ENCODE assay signal across 8 mouse cellular contexts in genomic region chr12:73287609-73288008, GRCm38 (mm10). TPM values are rescaled to one million over a fixed set of nuclear protein-coding genes. Genes with fewer than 3 reads are reported as not detected.
DNase-seq lines count a peak whose midpoint lies in the region; ATAC-seq and TF ChIP-seq lines count a peak whose summit lies in the region.

No protein-coding gene starts in this region.

- in situ Hi-C loops in CH12.LX (cut with MboI; ENCODE audit: low pct_ligation_motif_present, low pct_unique_long_range_greater_than_20kb, low sequenced_read_pairs) = no loop called here

- peak overlapping the region; percentile 30 for H3K9ac ChIP-seq in CH12.LX (ENCODE audit: insufficient read depth, low read depth)
- H3K9ac ChIP-seq in heart, embryonic 14.5 days (ENCODE audit: low read length) = peak overlapping the region; percentile 86
- H3K9ac ChIP-seq in midbrain, embryonic 11.5 days (ENCODE audit: low read length) = peak overlapping the region; percentile 85; the same call in 1 of the 2 replicates

- peaks cover 10 to 53% of the 10 kb centered on the region in 2 experiments for H3K36me3 ChIP-seq in CH12.LX (replicated peaks in 1 of 2; ENCODE audit: control insufficient read depth in 1 of 2, insufficient read depth in 1 of 2, low read length in 1 of 2)
- H3K36me3 ChIP-seq in heart, embryonic 14.5 days (ENCODE audit: control insufficient read depth, insufficient read depth, low read length) = peaks cover 19% of the 10 kb centered on the region
- H3K36me3 ChIP-seq in midbrain, embryonic 11.5 days (ENCODE audit: control insufficient read depth, insufficient read depth, low read length) = no peaks in the 10 kb centered on the region

- H3K4me2 ChIP-seq in CH12.LX (ENCODE audit: insufficient read depth, low read depth, poor library complexity, severe bottlenecking) = peak overlapping the region; percentile 85
- H3K4me2 ChIP-seq in heart, embryonic 14.5 days (ENCODE audit: low read length) = peak overlapping the region; percentile 84
- peak overlapping the region; percentile 72; the same call in 1 of the 2 replicates for H3K4me2 ChIP-seq in midbrain, embryonic 11.5 days

- H3K9me3 ChIP-seq in CH12.LX (replicated peaks; ENCODE audit: low read length) = no peaks in the 10 kb centered on the region
- H3K9me3 ChIP-seq in heart, embryonic 14.5 days (ENCODE audit: control insufficient read depth, low read length) = no peaks in the 10 kb centered on the region
- H3K9me3 ChIP-seq in midbrain, embryonic 11.5 days (ENCODE audit: control insufficient read depth, low read length) = no peaks in the 10 kb centered on the region

- H3K4me1 ChIP-seq in CH12.LX (ENCODE audit: control insufficient read depth in 1 of 2, insufficient read depth in 2 of 2) = peaks cover 4 to 42% of the 10 kb centered on the region in 2 experiments
- H3K4me1 ChIP-seq in heart, embryonic 14.5 days (ENCODE audit: control insufficient read depth in 2 of 2, insufficient read depth in 2 of 2, low read length in 2 of 2) = peaks cover 2 to 25% of the 10 kb centered on the region in 2 experiments; a peak in 3 of 4 replicates
- peaks cover 4% of the 10 kb centered on the region; the same call in 1 of the 2 replicates for H3K4me1 ChIP-seq in midbrain, embryonic 11.5 days (ENCODE audit: control insufficient read depth, insufficient read depth, low read length)

- no peak overlapping the region for H3K27ac ChIP-seq in CH12.LX (ENCODE audit: insufficient read depth, low read depth)
- H3K27ac ChIP-seq in heart, embryonic 14.5 days (replicated peaks in 1 of 2; ENCODE audit: control insufficient read depth in 1 of 2, insufficient read depth in 1 of 2, low read depth in 2 of 2, low read length in 2 of 2) = 0 out of 4 replicates have a peak overlapping the region, but pooled peaks of 1 of the 2 experiments have one; percentile 73
- H3K27ac ChIP-seq in midbrain, embryonic 11.5 days (ENCODE audit: low read depth, low read length) = no peak overlapping the region

- WGBS in heart, embryonic 14.5 days = 52% methylated on average over 8 of the region's 8 CpGs
- 76% methylated on average over 8 of the region's 8 CpGs for WGBS in midbrain, embryonic 11.5 days

- no peak for TF ChIP-seq CTCF in CH12.LX (conservative IDR thresholded peaks at IDR 0.05 in 1 of 2, IDR thresholded peaks at IDR 0.05 in 1 of 2; ENCODE audit: low read depth in 2 of 2, low read length in 2 of 2)

- H3K27me3 ChIP-seq in CH12.LX (replicated peaks) = no peaks in the 10 kb centered on the region
- H3K27me3 ChIP-seq in heart, embryonic 14.5 days (ENCODE audit: control insufficient read depth, insufficient read depth, low read length) = no peaks in the 10 kb centered on the region
- no peaks in the 10 kb centered on the region for H3K27me3 ChIP-seq in midbrain, embryonic 11.5 days (ENCODE audit: control insufficient read depth, insufficient read depth, low read length)

- no peak for DNase-seq in CH12.LX (ENCODE audit: extremely low read depth)
- DNase-seq in brain, adult 2 months (ENCODE audit: low read depth, low spot score) = peak; percentile 18
- DNase-seq in kidney, postnatal 10 days = peak; percentile 58
- DNase-seq in midbrain, embryonic 11.5 days (ENCODE audit: low spot score, missing footprints) = no peak
- DNase-seq in left cerebral cortex, adult 9 months (ENCODE audit: low spot score in 2 of 2) = no peak
- DNase-seq in T-cell, adult 2 months (ENCODE audit: low spot score) = no peak
- DNase-seq in spleen, postnatal 10 days (ENCODE audit: low spot score in 2 of 2) = no peak

- dilution Hi-C loops in CH12.LX (cut with MboI; ENCODE audit: extremely low pct_ligation_motif_present, extremely low pct_unique_long_range_greater_than_20kb, low sequenced_read_pairs) = no loop called here

- ATAC-seq in heart, embryonic 14.5 days (ENCODE audit: insufficient number of reproducible peaks, insufficient read depth, low FRiP score, low read depth) = no peak
- no peak for ATAC-seq in midbrain, embryonic 11.5 days (ENCODE audit: low FRiP score)

- no peak for TF ChIP-seq RAD21 in CH12.LX (IDR thresholded peaks at IDR 0.05; ENCODE audit: low read depth, low read length)

- H3K79me2 ChIP-seq in CH12.LX (replicated peaks; ENCODE audit: control insufficient read depth, extremely low read depth, insufficient read depth, poor library complexity, severe bottlenecking) = peaks cover 29% of the 10 kb centered on the region

- TF ChIP-seq POLR2A in CH12.LX (IDR thresholded peaks at IDR 0.05; ENCODE audit: low read depth, low read length) = no peak

- no peak for TF ChIP-seq EP300 in CH12.LX (IDR thresholded peaks at IDR 0.05; ENCODE audit: low read length)

- H3K4me3 ChIP-seq in CH12.LX (replicated peaks in 1 of 3; ENCODE audit: low read depth in 2 of 3, low read length in 2 of 3, poor library complexity in 1 of 3) = peak overlapping the region; percentile 67 to 92 (median 73)
- peak overlapping the region in 1 of 2 experiments; percentile 75; a peak in 2 of 4 replicates for H3K4me3 ChIP-seq in heart, embryonic 14.5 days (ENCODE audit: control insufficient read depth in 1 of 2, insufficient read depth in 1 of 2, low read depth in 1 of 2, low read length in 2 of 2)
- H3K4me3 ChIP-seq in midbrain, embryonic 11.5 days (ENCODE audit: low read depth, low read length) = peak overlapping the region; percentile 72; the same call in 1 of the 2 replicates

TF ChIP-seq in CH12.LX, 34 proteins besides CTCF, POLR2A, EP300 and RAD21:
- 0 out of 2 replicates have a peak, but pooled peaks have one; percentile 38 for TF ChIP-seq MAX (IDR thresholded peaks at IDR 0.05; ENCODE audit: low read length)
- no peak for TF ChIP-seq SIN3A (IDR thresholded peaks at IDR 0.05; ENCODE audit: low read length)

RNA-seq across cellular contexts. Expression of gene Slc38a6, which starts 1.0 kb away (rescaled TPM):
- total RNA-seq in CH12.LX (2012; rRNA removed) (10.2 and 10.3 TPM in 2 replicates), CH12.LX (2014; rRNA removed) (13.6 and 15.4 TPM in 2 replicates)
- 6.9 and 7.0 TPM in 2 replicates for polyA plus RNA-seq in CH12.LX (2012; ENCODE audit: insufficient read length, low read depth)
- 6.4 and 8.9 TPM in 2 replicates for polyA plus RNA-seq in heart, embryonic 14.5 days (2014; fragmentation: Nextera tagmentation; extraction: Ambion mirVana)
- 8.0 and 8.4 TPM in 2 replicates for polyA plus RNA-seq in midbrain, embryonic 11.5 days (2014; fragmentation: Nextera tagmentation; extraction: Ambion mirVana)

RNA-seq across cellular contexts. Expression of gene Trmt5, which starts 1.1 kb away (rescaled TPM):
- total RNA-seq in CH12.LX (2012; rRNA removed) (21.9 and 26.3 TPM in 2 replicates), CH12.LX (2014; rRNA removed) (51.3 and 57.7 TPM in 2 replicates)
- polyA plus RNA-seq in CH12.LX (2012; ENCODE audit: insufficient read length, low read depth) = 40.4 and 40.5 TPM in 2 replicates
- 14.1 and 16.5 TPM in 2 replicates for polyA plus RNA-seq in heart, embryonic 14.5 days (2014; fragmentation: Nextera tagmentation; extraction: Ambion mirVana)
- polyA plus RNA-seq in midbrain, embryonic 11.5 days (2014; fragmentation: Nextera tagmentation; extraction: Ambion mirVana) = 18.3 and 23.2 TPM in 2 replicates

Comparison
In these comparisons a context has a peak if more than half of its experiments do, and no peak if none do; other contexts are left out.
1. DNase-seq: peak in brain, adult 2 months (single experiment) and kidney, postnatal 10 days (single experiment); none in CH12.LX (single experiment), midbrain, embryonic 11.5 days (single experiment), left cerebral cortex, adult 9 months (0 of 2), T-cell, adult 2 months (single experiment) and spleen, postnatal 10 days (0 of 2).
2. H3K9ac ChIP-seq: peak in every context shown above with its lines; median percentile 86 in heart, embryonic 14.5 days; 85 in midbrain, embryonic 11.5 days; 30 in CH12.LX.
3. Peak in every context shown above with its lines, with median percentiles within 50 percentile points of each other: H3K4me2 ChIP-seq.